Mouse (Mus musculus) ES-E14 (cell line): ENCODE measurements around the gene Alkbh1. TPM values are rescaled to one million over a fixed set of nuclear protein-coding genes. Genes with fewer than 3 reads are reported as not detected.

Experiments
- DNase-seq: peaks from one replicate; pipeline ENCODE4 v3.0.0-alpha.2; 2013; ENCODE audit warnings: low read depth, low spot score
- H3K27ac ChIP-seq: 2 replicates; pipeline ENCODE4 v1.5.1; 2012; ENCODE audit warnings: low read depth, mild to moderate bottlenecking, low read length, moderate library complexity, mixed read lengths; ENCODE audit not compliant: poor library complexity, insufficient read depth, severe bottlenecking
- H3K36me3 ChIP-seq: 2 replicates; pipeline ENCODE4 v1.6.1; 2012; ENCODE audit warnings: mild to moderate bottlenecking, low read length, moderate library complexity, mixed read lengths; ENCODE audit not compliant: control insufficient read depth, poor library complexity, insufficient read depth, severe bottlenecking
- H3K4me1 ChIP-seq, 2 experiments: fragments of 150-350 bp in 1 of 2; sonication (generic) in 1 of 2; 2 replicates each; pipeline ENCODE4 v1.6.1; 2012; ENCODE audit warnings: low read length in 2 of 2, mild to moderate bottlenecking in 1 of 2, mixed read lengths in 1 of 2; ENCODE audit not compliant: control insufficient read depth in 2 of 2, insufficient read depth in 2 of 2, poor library complexity in 1 of 2
- H3K4me3 ChIP-seq, 2 experiments: fragments of 150-350 bp in 1 of 2; sonication (generic) in 1 of 2; 2 replicates each; pipeline ENCODE4 v1.5.1; 2012; ENCODE audit warnings: low read length in 2 of 2, low read depth in 1 of 2, mild to moderate bottlenecking in 1 of 2, mixed read lengths in 1 of 2; ENCODE audit not compliant: insufficient read depth in 1 of 2, poor library complexity in 1 of 2, severe bottlenecking in 1 of 2
- H3K9ac ChIP-seq: 2 replicates; pipeline ENCODE4 v1.6.1; 2012; ENCODE audit warnings: low read depth, mild to moderate bottlenecking, low read length, mixed read lengths; ENCODE audit not compliant: poor library complexity, insufficient read depth, severe bottlenecking
- H3K9me3 ChIP-seq: fragments of 150-350 bp; sonication (generic); 2 replicates; pipeline ENCODE4 v1.6.1; 2012; ENCODE audit warnings: low read depth, mild to moderate bottlenecking, low read length; ENCODE audit not compliant: control insufficient read depth, insufficient read depth
- CHD2 ChIP-seq: IDR thresholded peaks from 2 replicates; pipeline ENCODE4 v1.6.1; 2014; ENCODE audit warnings: mild to moderate bottlenecking, low read depth, low read length, inconsistent platforms
- HCFC1 ChIP-seq: IDR thresholded peaks from 2 replicates; pipeline ENCODE4 v1.6.1; 2012; ENCODE audit warnings: low read length, inconsistent platforms, borderline replicate concordance; ENCODE audit not compliant: insufficient read depth
- MAFK ChIP-seq: IDR thresholded peaks from 2 replicates; pipeline ENCODE4 v1.6.1; 2014; ENCODE audit warnings: mild to moderate bottlenecking, low read depth, low read length, inconsistent platforms; ENCODE audit not compliant: insufficient read depth
- ZC3H11A ChIP-seq: IDR thresholded peaks from 2 replicates; pipeline ENCODE4 v1.6.1; 2012; ENCODE audit warnings: low read depth, mild to moderate bottlenecking, inconsistent platforms, low read length, borderline replicate concordance
- ZNF384 ChIP-seq: IDR thresholded peaks from 2 replicates; pipeline ENCODE4 v1.6.1; 2012; ENCODE audit warnings: low read depth, low read length, inconsistent platforms
- in situ Hi-C, 2 experiments: fragments of 600-800 bp; cut with MboI; formaldehyde crosslinking; loops; one replicate each; pipeline ENCODE4 v1.15.1; 2025; ENCODE audit warnings: low sequenced_read_pairs in 2 of 2, inconsistent platforms in 1 of 2; ENCODE audit not compliant: unreplicated experiment in 2 of 2
- total RNA-seq: library from RNA; depleted of rRNA; stranded (reverse); fragments of 300-350 nt; gene quantifications from 2 replicates; pipeline ENCODE4 v1.2.3, GENCODE M21; 2012

The Alkbh1 gene
- total RNA-seq, 1 experiment = 90.0 TPM

- H3K4me3 ChIP-seq = no peak overlapping the region
- no peaks in the 10 kb centered on the region for H3K9me3 ChIP-seq
- H3K4me1 ChIP-seq = peaks cover 0 to 2% of the 10 kb centered on the region in 2 experiments; a peak in 2 of 4 replicates
- no peak overlapping the region for H3K27ac ChIP-seq
- peaks cover 52% of the 10 kb centered on the region for H3K36me3 ChIP-seq
- no peak for DNase-seq
- no peak overlapping the region for H3K9ac ChIP-seq
- in situ Hi-C loops = no loop called here
- no peak for TF ChIP-seq CHD2
- TF ChIP-seq MAFK = peak; percentile 67
- no peak for TF ChIP-seq HCFC1
Measured at GRCm38 (mm10) chr12:87428295-87428694, 15.5 kb downstream of the Alkbh1 start.

- Histone ChIP-seq H3K9ac (no peak overlapping the region), H3K27ac (no peak overlapping the region), H3K4me3 (no peak overlapping the region), H3K9me3 (no peaks in the 10 kb centered on the region), H3K36me3 (peaks cover 40% of the 10 kb centered on the region), H3K4me1 (peaks cover 0 to 2% of the 10 kb centered on the region in 2 experiments; a peak in 2 of 4 replicates)
- no peak for DNase-seq
- in situ Hi-C loops = no loop called here
- TF ChIP-seq ZNF384 (no peak), CHD2 (no peak), HCFC1 (no peak), MAFK (no peak), ZC3H11A (no peak)
Measured at GRCm38 (mm10) chr12:87426354-87427031, 17.3 kb downstream of the Alkbh1 start.

GRCm38 (mm10) chr12:87424516-87424915 lies 19.3 kb downstream of the Alkbh1 start:
- H3K4me1 ChIP-seq = no peaks in the 10 kb centered on the region; a peak in 1 of 4 replicates
- in situ Hi-C loops = no loop called here
- no peaks in the 10 kb centered on the region for H3K9me3 ChIP-seq
- no peak overlapping the region for H3K27ac ChIP-seq
- no peak overlapping the region for H3K4me3 ChIP-seq
- no peak for TF ChIP-seq MAFK
- no peak for TF ChIP-seq CHD2
- TF ChIP-seq HCFC1 = no peak
- no peak for TF ChIP-seq ZC3H11A
- TF ChIP-seq ZNF384 = no peak
- peaks cover 24% of the 10 kb centered on the region for H3K36me3 ChIP-seq
- H3K9ac ChIP-seq = no peak overlapping the region
- DNase-seq = no peak

- Histone ChIP-seq H3K36me3 (peaks cover 16% of the 10 kb centered on the region), H3K9me3 (no peaks in the 10 kb centered on the region), H3K27ac (no peak overlapping the region), H3K4me1 (no peaks in the 10 kb centered on the region; a peak in 1 of 4 replicates), H3K9ac (no peak overlapping the region), H3K4me3 (no peak overlapping the region)
- DNase-seq = no peak
- no peak for TF ChIP-seq CHD2
- no peak for TF ChIP-seq HCFC1
- no peak for TF ChIP-seq ZNF384
- TF ChIP-seq ZC3H11A = no peak
- no peak for TF ChIP-seq MAFK
- in situ Hi-C loops = no loop called here
Measured at GRCm38 (mm10) chr12:87423700-87424099, 20.1 kb downstream of the Alkbh1 start.
